Mouse (Mus musculus) CH12.LX (cell line): ENCODE measurements around the gene Plscr4. TPM values are rescaled to one million over a fixed set of nuclear protein-coding genes. Genes with fewer than 3 reads are reported as not detected.

Experiments used
- DNase-seq: peaks from one replicate; pipeline ENCODE4 v3.0.0-alpha.2; 2013; ENCODE audit errors: extremely low read depth
- H3K27ac ChIP-seq: 2 replicates; pipeline ENCODE4 v1.5.1; 2012; ENCODE audit warnings: low read depth, mild to moderate bottlenecking, control low read depth, moderate library complexity; ENCODE audit not compliant: insufficient read depth
- H3K27me3 ChIP-seq: replicated peaks from 2 replicates; pipeline ENCODE3; 2012; ENCODE audit warnings: inconsistent platforms
- H3K36me3 ChIP-seq, 2 experiments: replicated peaks in 1 of 2; 2 replicates each; pipeline versions ENCODE3 to v1.6.1; 2012; ENCODE audit warnings: inconsistent platforms in 1 of 2, low read length in 1 of 2, mild to moderate bottlenecking in 1 of 2, mixed read lengths in 1 of 2, moderate library complexity in 1 of 2; ENCODE audit not compliant: control insufficient read depth in 1 of 2, insufficient read depth in 1 of 2
- H3K4me1 ChIP-seq, 2 experiments: 2 replicates each; pipeline ENCODE4 v1.6.1; 2012; ENCODE audit warnings: inconsistent platforms in 1 of 2, moderate library complexity in 1 of 2; ENCODE audit not compliant: insufficient read depth in 2 of 2, control insufficient read depth in 1 of 2
- H3K4me2 ChIP-seq: 2 replicates; pipeline ENCODE4 v1.6.1; 2012; ENCODE audit warnings: low read depth, mild to moderate bottlenecking, control low read depth; ENCODE audit not compliant: poor library complexity, insufficient read depth, severe bottlenecking
- H3K4me3 ChIP-seq, 3 experiments: fragments of 150-350 bp in 1 of 3; sonication (generic) in 1 of 3; replicated peaks in 1 of 3; 2 replicates each; pipeline versions ENCODE3 to v1.5.1; 2011 to 2012; ENCODE audit warnings: low read depth in 2 of 3, low read length in 2 of 3, mild to moderate bottlenecking in 2 of 3, moderate library complexity in 2 of 3, control low read depth in 1 of 3, improper control_type of control experiment in 1 of 3, inconsistent platforms in 1 of 3, mixed read lengths in 1 of 3; ENCODE audit not compliant: poor library complexity in 1 of 3
- H3K79me2 ChIP-seq: replicated peaks from 2 replicates; pipeline ENCODE4 v1.6.1; 2012; ENCODE audit warnings: mild to moderate bottlenecking, moderate library complexity; ENCODE audit not compliant: control insufficient read depth, poor library complexity, insufficient read depth, severe bottlenecking; ENCODE audit errors: extremely low read depth
- H3K9ac ChIP-seq: 2 replicates; pipeline ENCODE4 v1.6.1; 2012; ENCODE audit warnings: low read depth, mild to moderate bottlenecking, control low read depth, moderate library complexity; ENCODE audit not compliant: insufficient read depth
- H3K9me3 ChIP-seq: replicated peaks from 2 replicates; pipeline ENCODE3; 2012; ENCODE audit warnings: low read length, inconsistent platforms, mixed read lengths
- BHLHE40 ChIP-seq: IDR thresholded peaks from 2 replicates; pipeline ENCODE4 v1.6.1; 2011; ENCODE audit warnings: mild to moderate bottlenecking, low read depth, low read length, improper control_type of control experiment
- CHD2 ChIP-seq: IDR thresholded peaks from 2 replicates; pipeline ENCODE4 v1.6.1; 2011; ENCODE audit warnings: low read length, improper control_type of control experiment
- CTCF ChIP-seq, 2 experiments: IDR thresholded peaks in 1 of 2; conservative IDR thresholded peaks in 1 of 2; 2 replicates each; pipeline ENCODE4 v1.5.1; 2011 to 2012; ENCODE audit warnings: low read depth in 2 of 2, low read length in 2 of 2, improper control_type of control experiment in 1 of 2, inconsistent platforms in 1 of 2, mild to moderate bottlenecking in 1 of 2, moderate library complexity in 1 of 2
- E2F4 ChIP-seq: IDR thresholded peaks from 2 replicates; pipeline ENCODE4 v1.6.1; 2011; ENCODE audit warnings: low read depth, low read length, improper control_type of control experiment; ENCODE audit not compliant: insufficient replicate concordance
- GABPA ChIP-seq: IDR thresholded peaks from 2 replicates; pipeline ENCODE4 v1.6.1; 2012; ENCODE audit warnings: low read depth, low read length, improper control_type of control experiment, inconsistent platforms; ENCODE audit not compliant: insufficient replicate concordance
- HCFC1 ChIP-seq: IDR thresholded peaks from 2 replicates; pipeline ENCODE4 v1.6.1; 2012; ENCODE audit warnings: low read depth, mild to moderate bottlenecking, inconsistent platforms, low read length, improper control_type of control experiment
- JUN ChIP-seq: IDR thresholded peaks from 2 replicates; pipeline ENCODE4 v1.6.1; 2011; ENCODE audit warnings: low read depth, mild to moderate bottlenecking, low read length, improper control_type of control experiment, moderate library complexity; ENCODE audit not compliant: insufficient read depth
- JUND ChIP-seq: conservative IDR thresholded peaks from 2 replicates; pipeline ENCODE4 v1.6.1; 2011; ENCODE audit warnings: low read depth, low read length, improper control_type of control experiment
- MAFK ChIP-seq: IDR thresholded peaks from 2 replicates; pipeline ENCODE4 v1.6.1; 2011; ENCODE audit warnings: low read length, improper control_type of control experiment; ENCODE audit not compliant: insufficient replicate concordance
- MAX ChIP-seq: IDR thresholded peaks from 2 replicates; pipeline ENCODE4 v1.6.1; 2011; ENCODE audit warnings: low read length, improper control_type of control experiment
- MAZ ChIP-seq: IDR thresholded peaks from 2 replicates; pipeline ENCODE4 v1.6.1; 2012; ENCODE audit warnings: low read depth, mild to moderate bottlenecking, inconsistent platforms, low read length, improper control_type of control experiment, moderate library complexity
- MXI1 ChIP-seq: IDR thresholded peaks from 2 replicates; pipeline ENCODE4 v1.6.1; 2011; ENCODE audit warnings: mild to moderate bottlenecking, low read depth, low read length, improper control_type of control experiment
- NELFE ChIP-seq: IDR thresholded peaks from 2 replicates; pipeline ENCODE4 v1.6.1; 2011; ENCODE audit warnings: low read depth, low read length, improper control_type of control experiment
- NRF1 ChIP-seq: IDR thresholded peaks from 2 replicates; pipeline ENCODE4 v1.6.1; 2014; ENCODE audit warnings: low read depth, mild to moderate bottlenecking, inconsistent platforms, low read length, improper control_type of control experiment, moderate library complexity
- PAX5 ChIP-seq: IDR thresholded peaks from 2 replicates; pipeline ENCODE4 v1.6.1; 2012; ENCODE audit warnings: low read length, inconsistent platforms, mixed read lengths
- POLR2A ChIP-seq: IDR thresholded peaks from 2 replicates; pipeline ENCODE4 v1.6.1; 2011; ENCODE audit warnings: low read depth, mild to moderate bottlenecking, improper control_type of control experiment, low read length
- RAD21 ChIP-seq: IDR thresholded peaks from 2 replicates; pipeline ENCODE4 v1.6.1; 2011; ENCODE audit warnings: low read depth, mild to moderate bottlenecking, low read length, improper control_type of control experiment, moderate library complexity
- RCOR1 ChIP-seq: conservative IDR thresholded peaks from 2 replicates; pipeline ENCODE4 v1.6.1; 2012; ENCODE audit warnings: low read depth, mild to moderate bottlenecking, inconsistent platforms, low read length, improper control_type of control experiment
- SIN3A ChIP-seq: IDR thresholded peaks from 2 replicates; pipeline ENCODE4 v1.6.1; 2012; ENCODE audit warnings: low read length, improper control_type of control experiment, inconsistent platforms
- TBP ChIP-seq: conservative IDR thresholded peaks from 2 replicates; pipeline ENCODE4 v1.6.1; 2011; ENCODE audit warnings: low read depth, low read length, improper control_type of control experiment
- TCF12 ChIP-seq: IDR thresholded peaks from 2 replicates; pipeline ENCODE4 v1.6.1; 2014; ENCODE audit warnings: low read depth, mild to moderate bottlenecking, inconsistent platforms, low read length, improper control_type of control experiment
- UBTF ChIP-seq: IDR thresholded peaks from 2 replicates; pipeline ENCODE4 v1.6.1; 2012; ENCODE audit warnings: low read depth, mild to moderate bottlenecking, inconsistent platforms, low read length, improper control_type of control experiment, moderate library complexity
- USF1 ChIP-seq: IDR thresholded peaks from 2 replicates; pipeline ENCODE4 v1.6.1; 2014; ENCODE audit warnings: low read depth, mild to moderate bottlenecking, inconsistent platforms, low read length, improper control_type of control experiment
- USF2 ChIP-seq: conservative IDR thresholded peaks from 2 replicates; pipeline ENCODE4 v1.6.1; 2011; ENCODE audit warnings: low read depth, low read length, improper control_type of control experiment
- ZKSCAN1 ChIP-seq: IDR thresholded peaks from 2 replicates; pipeline ENCODE4 v1.6.1; 2012; ENCODE audit warnings: low read depth, inconsistent platforms, low read length, improper control_type of control experiment, borderline replicate concordance
- ZMIZ1 ChIP-seq: IDR thresholded peaks from 2 replicates; pipeline ENCODE4 v1.6.1; 2012; ENCODE audit warnings: low read depth, mild to moderate bottlenecking, inconsistent platforms, low read length, improper control_type of control experiment
- ZNF384 ChIP-seq: IDR thresholded peaks from 2 replicates; pipeline ENCODE4 v1.6.1; 2012; ENCODE audit warnings: low read depth, low read length, improper control_type of control experiment, inconsistent platforms
- dilution Hi-C: fragments of 300-500 bp; cut with MboI; formaldehyde crosslinking; loops from 2 replicates; pipeline ENCODE4 v1.14.3; 2020; ENCODE audit warnings: low sequenced_read_pairs; ENCODE audit not compliant: extremely low pct_unique_long_range_greater_than_20kb, extremely low pct_ligation_motif_present
- in situ Hi-C: fragments of 300-500 bp; cut with MboI; formaldehyde crosslinking; loops from 3 replicates; pipeline ENCODE4 v1.14.3; 2019; ENCODE audit warnings: low sequenced_read_pairs, low pct_ligation_motif_present, low pct_unique_long_range_greater_than_20kb, mixed read lengths
- polyA plus RNA-seq: library from polyadenylated mRNA; unstranded; fragments of >175 nt; gene quantifications from 2 replicates; pipeline ENCODE4 v1.2.1, GENCODE M21; 2012; ENCODE audit warnings: low read depth; ENCODE audit not compliant: insufficient read length
- total RNA-seq, 2 experiments: library from RNA; depleted of rRNA; stranded (reverse); fragments of 300-350 nt in 1 of 2; fragments of >200 nt in 1 of 2; gene quantifications; 2 replicates each; pipeline ENCODE4 v1.2.3; 2012 to 2014

Gene Plscr4
- total and polyA plus RNA-seq, 3 experiments: 0.10 TPM; not detected in 2

GRCm38 (mm10) chr9:92472256-92472855 lies 15.2 kb downstream of the Plscr4 start:
- peaks cover 7 to 27% of the 10 kb centered on the region in 2 experiments; a peak in 3 of 4 replicates for H3K4me1 ChIP-seq
- in situ Hi-C loops (no loop called here), dilution Hi-C loops (no loop called here)
- no peaks in the 10 kb centered on the region for H3K36me3 ChIP-seq
- no peak overlapping the region for H3K9ac ChIP-seq
- H3K4me2 ChIP-seq: no peak overlapping the region
- H3K27ac ChIP-seq: no peak overlapping the region
- H3K27me3 ChIP-seq: no peaks in the 10 kb centered on the region
- no peaks in the 10 kb centered on the region for H3K79me2 ChIP-seq
- no peak overlapping the region for H3K4me3 ChIP-seq
- TF ChIP-seq UBTF (no peak), NRF1 (no peak), USF1 (no peak), CTCF (conservative IDR thresholded peaks at IDR 0.05 in 1 of 2, IDR thresholded peaks at IDR 0.05 in 1 of 2; ENCODE audit: low read depth in 2 of 2, low read length in 2 of 2) (no peak), TCF12 (no peak), PAX5 (no peak), E2F4 (no peak), GABPA (no peak), ZMIZ1 (no peak), POLR2A (no peak), BHLHE40 (no peak), CHD2 (no peak), SIN3A (no peak), RCOR1 (no peak), USF2 (no peak), ZNF384 (no peak), NELFE (no peak), ZKSCAN1 (no peak), MAX (no peak)
- TF ChIP-seq, all 38 proteins: peak for 0
- H3K9me3 ChIP-seq: no peaks in the 10 kb centered on the region
- DNase-seq: no peak

GRCm38 (mm10) chr9:92473178-92473577 lies 16.0 kb downstream of the Plscr4 start:
- H3K4me3 ChIP-seq: no peak overlapping the region
- peaks cover 2 to 19% of the 10 kb centered on the region in 2 experiments; a peak in 2 of 4 replicates for H3K4me1 ChIP-seq
- dilution Hi-C loops: no loop called here
- H3K9ac ChIP-seq: no peak overlapping the region
- TF ChIP-seq RCOR1 (no peak), TBP (no peak), ZKSCAN1 (no peak), JUN (no peak), HCFC1 (no peak), E2F4 (no peak), MAZ (no peak), MXI1 (no peak), SIN3A (no peak), RAD21 (no peak), NELFE (no peak), MAFK (no peak), JUND (no peak)
- H3K36me3 ChIP-seq: no peaks in the 10 kb centered on the region
- no peaks in the 10 kb centered on the region for H3K27me3 ChIP-seq
- no peaks in the 10 kb centered on the region for H3K9me3 ChIP-seq
- H3K27ac ChIP-seq: no peak overlapping the region
- in situ Hi-C loops: no loop called here
- H3K79me2 ChIP-seq: no peaks in the 10 kb centered on the region
- H3K4me2 ChIP-seq: no peak overlapping the region
- peak; percentile 20 for DNase-seq
